Mouse (Mus musculus) limb, embryonic 14.5 days (tissue): ENCODE data around the gene Ednra. TPM values are rescaled to one million over a fixed set of nuclear protein-coding genes. Genes with fewer than 3 reads are reported as not detected.

Source experiments
- ATAC-seq: fragments of 200-750 bp; cut with Nextera tagmentation; 2 replicates; pipeline ENCODE4 v1.8.0; 2017; ENCODE audit warnings: low read depth, moderate number of reproducible peaks, moderate TSS enrichment; ENCODE audit not compliant: low FRiP score
- DNase-seq: peaks from one replicate; pipeline ENCODE4 v3.0.0-alpha.2; 2015; ENCODE audit warnings: low spot score
- H3K27ac ChIP-seq: fragments of 300-500 bp; sonication (generic); replicated peaks from 2 replicates; pipeline ENCODE4 v1.5.1; 2014; ENCODE audit warnings: low read depth, mild to moderate bottlenecking, low read length, moderate library complexity, mixed read lengths
- H3K27me3 ChIP-seq: fragments of 300-500 bp; sonication (generic); 2 replicates; pipeline ENCODE4 v1.6.1; 2014; ENCODE audit warnings: low read length, mixed read lengths; ENCODE audit not compliant: control insufficient read depth, insufficient read depth
- H3K36me3 ChIP-seq: fragments of 300-500 bp; sonication (generic); 2 replicates; pipeline ENCODE4 v1.6.1; 2014; ENCODE audit warnings: mild to moderate bottlenecking, low read length, moderate library complexity, mixed read lengths; ENCODE audit not compliant: control insufficient read depth, insufficient read depth
- H3K4me1 ChIP-seq: fragments of 300-500 bp; sonication (generic); 2 replicates; pipeline ENCODE4 v1.6.1; 2014; ENCODE audit warnings: antibody characterized with exemption, low read length, mixed read lengths; ENCODE audit not compliant: control insufficient read depth, insufficient read depth
- H3K4me2 ChIP-seq: fragments of 300-500 bp; sonication (generic); replicated peaks from 2 replicates; pipeline ENCODE4 v1.6.1; 2014; ENCODE audit warnings: low read depth, mild to moderate bottlenecking, low read length, moderate library complexity; ENCODE audit not compliant: severe bottlenecking
- H3K4me3 ChIP-seq: fragments of 300-500 bp; sonication (generic); replicated peaks from 2 replicates; pipeline ENCODE4 v1.5.1; 2014; ENCODE audit warnings: low read length
- H3K9ac ChIP-seq: fragments of 300-500 bp; sonication (generic); 2 replicates; pipeline ENCODE4 v1.6.1; 2014; ENCODE audit warnings: mild to moderate bottlenecking, low read depth, low read length, moderate library complexity; ENCODE audit not compliant: severe bottlenecking
- H3K9me3 ChIP-seq: fragments of 300-500 bp; sonication (generic); 2 replicates; pipeline ENCODE4 v1.6.1; 2016; ENCODE audit warnings: low read length; ENCODE audit not compliant: control insufficient read depth
- POLR2A ChIP-seq: fragments of 200-500 bp; IDR thresholded peaks from 2 replicates; pipeline ENCODE4 v1.8.0; 2012; ENCODE audit warnings: inconsistent platforms, mild to moderate bottlenecking, moderate library complexity, borderline replicate concordance; ENCODE audit not compliant: insufficient read depth, insufficient read length; ENCODE audit errors: extremely low read depth
- WGBS: fragments of 180-500 bp; shearing (Covaris S2); extraction: QIAGEN DNeasy Blood & Tissue Kit; methylation state at CpG from one replicate; pipeline ENCODE4 v1.1.7; 2014; 5-methylcytosine and 5-hydroxymethylcytosine counted together
- polyA plus RNA-seq, 2 experiments: library from polyadenylated mRNA; depleted of rRNA in 1 of 2; stranded (reverse) in 1 of 2; unstranded in 1 of 2; fragments of >200 nt; fragmentation: Nextera tagmentation in 1 of 2; extraction: Ambion mirVana in 1 of 2; gene quantifications; 2 replicates each; pipeline versions ENCODE4 v1.2.1 to v1.2.3; 2012 to 2014

The Ednra gene
- polyA plus RNA-seq, 2 experiments = 30.0 to 44.6 TPM

DNA sequence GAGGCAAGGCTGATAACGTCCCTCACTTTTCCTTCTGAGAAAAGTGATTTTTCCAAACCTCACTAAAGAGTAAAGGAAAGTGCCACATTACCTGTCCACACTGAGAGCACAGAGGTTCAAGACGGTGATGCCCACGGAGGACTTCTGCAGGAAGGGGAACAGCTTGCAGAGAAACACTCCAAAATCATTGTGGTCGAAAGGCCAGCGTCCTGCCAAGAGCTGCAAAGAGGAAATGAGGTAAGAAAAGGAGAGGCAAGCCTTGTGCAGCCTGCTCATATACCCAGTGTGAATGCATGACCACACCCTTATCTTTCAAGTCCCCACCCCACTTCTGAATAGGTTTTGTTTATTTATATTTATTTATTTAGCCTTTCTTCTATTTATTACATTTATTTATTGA lies 35.3 kb downstream of the Ednra start:
- no peaks in the 10 kb centered on the region for H3K9me3 ChIP-seq
- no peak for TF ChIP-seq POLR2A
- H3K4me2 ChIP-seq = no peak overlapping the region
- WGBS = 78% methylated on average over 5 of the region's 5 CpGs
- H3K4me3 ChIP-seq = no peak overlapping the region
- no peaks in the 10 kb centered on the region for H3K27me3 ChIP-seq
- H3K27ac ChIP-seq = no peak overlapping the region
- DNase-seq (no peak), ATAC-seq (no peak)
- H3K9ac ChIP-seq = no peak overlapping the region
- H3K36me3 ChIP-seq = no peaks in the 10 kb centered on the region
- H3K4me1 ChIP-seq = 0 out of 2 replicates have a peak, but pooled peaks cover 3% of the 10 kb centered on the region

DNA sequence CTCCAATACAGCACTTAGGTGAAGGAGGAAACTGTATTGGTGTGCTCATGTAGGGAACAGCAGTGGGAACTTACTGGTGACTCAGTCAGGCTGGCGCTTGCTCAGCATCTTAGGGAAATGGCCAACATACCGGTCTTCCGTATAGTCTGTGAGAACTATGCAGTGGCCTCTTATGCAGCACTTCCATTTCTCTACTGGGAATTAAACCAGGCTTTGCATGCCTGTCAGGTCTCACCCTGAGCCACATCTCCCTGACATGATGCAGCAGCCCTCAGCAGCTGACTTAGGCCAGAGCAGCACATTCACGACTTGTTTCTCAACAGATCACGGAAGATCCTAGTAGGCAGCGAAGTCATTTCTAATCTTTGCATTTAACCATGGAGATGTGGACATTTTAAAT lies 39.9 kb downstream of the Ednra start:
- DNase-seq (no peak), ATAC-seq (no peak)
- Histone ChIP-seq H3K9me3 (no peaks in the 10 kb centered on the region), H3K36me3 (no peaks in the 10 kb centered on the region), H3K27ac (no peak overlapping the region), H3K27me3 (no peaks in the 10 kb centered on the region), H3K4me3 (no peak overlapping the region), H3K4me1 (peaks cover 6% of the 10 kb centered on the region), H3K4me2 (no peak overlapping the region), H3K9ac (no peak overlapping the region)
- TF ChIP-seq POLR2A = no peak
- 83% methylated on average over 6 of the region's 6 CpGs for WGBS

GRCm38 (mm10) chr8:77683356-77684106 lies 40.7 kb downstream of the Ednra start:
- Histone ChIP-seq H3K9me3 (no peaks in the 10 kb centered on the region), H3K27me3 (no peaks in the 10 kb centered on the region), H3K4me3 (no peak overlapping the region), H3K4me2 (no peak overlapping the region), H3K27ac (no peak overlapping the region), H3K9ac (no peak overlapping the region), H3K36me3 (no peaks in the 10 kb centered on the region), H3K4me1 (peaks cover 6% of the 10 kb centered on the region)
- TF ChIP-seq POLR2A = no peak
- no peak for DNase-seq
- 76% methylated on average over 6 of the region's 6 CpGs for WGBS
- no peak for ATAC-seq

DNA sequence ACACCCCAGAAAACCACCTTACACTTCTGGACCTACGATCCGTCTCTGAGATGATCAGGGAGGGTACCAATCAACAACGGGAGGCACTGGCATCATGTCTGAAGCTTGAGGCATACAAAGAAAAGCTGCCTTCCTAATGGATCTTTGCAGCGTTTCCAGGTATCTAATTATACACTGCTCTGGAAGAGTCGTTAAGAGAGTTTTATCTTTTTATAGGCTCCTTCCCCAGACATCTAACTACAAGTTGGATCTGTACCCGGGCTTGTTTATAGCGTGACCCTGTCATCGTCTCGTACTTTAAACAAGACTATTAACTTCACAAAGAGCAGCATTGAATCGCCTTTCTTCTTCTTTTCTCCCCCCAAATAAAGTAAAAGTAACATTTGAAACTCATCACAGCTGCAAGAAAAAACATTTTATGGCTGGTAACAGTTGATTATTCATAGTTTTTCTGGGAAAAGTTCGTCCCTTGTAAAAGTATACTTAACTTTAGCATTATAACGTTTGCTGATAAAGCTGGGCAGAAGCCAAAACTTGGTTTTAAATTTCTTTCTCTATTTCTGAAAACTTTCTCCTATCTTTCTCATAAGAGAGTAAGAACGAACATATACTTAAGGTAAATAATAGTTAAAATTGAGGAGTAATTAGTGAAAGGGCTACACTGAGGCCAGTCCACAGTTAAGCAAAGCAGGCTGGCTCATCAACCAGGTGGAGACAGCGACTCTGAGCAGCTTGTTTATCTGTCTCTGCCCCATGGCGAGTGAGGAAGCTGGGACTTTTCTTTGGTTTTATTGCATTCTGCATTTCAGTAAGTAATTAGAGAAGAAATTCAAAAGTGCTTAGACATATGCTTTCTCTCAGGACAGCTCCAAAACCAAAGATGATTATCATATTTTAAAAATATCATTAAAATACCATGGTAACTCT lies 42.0 kb downstream of the Ednra start:
- TF ChIP-seq POLR2A = no peak
- H3K9me3 ChIP-seq = no peaks in the 10 kb centered on the region
- no peak overlapping the region for H3K4me3 ChIP-seq
- peak overlapping the region; percentile 7 for H3K4me2 ChIP-seq
- ATAC-seq (no peak), DNase-seq (peak; percentile 19)
- H3K27me3 ChIP-seq = no peaks in the 10 kb centered on the region
- peaks cover 6% of the 10 kb centered on the region for H3K4me1 ChIP-seq
- H3K27ac ChIP-seq = no peak overlapping the region
- no peaks in the 10 kb centered on the region for H3K36me3 ChIP-seq
- no peak overlapping the region for H3K9ac ChIP-seq
- WGBS = 11% methylated on average over 15 of the region's 15 CpGs

DNA sequence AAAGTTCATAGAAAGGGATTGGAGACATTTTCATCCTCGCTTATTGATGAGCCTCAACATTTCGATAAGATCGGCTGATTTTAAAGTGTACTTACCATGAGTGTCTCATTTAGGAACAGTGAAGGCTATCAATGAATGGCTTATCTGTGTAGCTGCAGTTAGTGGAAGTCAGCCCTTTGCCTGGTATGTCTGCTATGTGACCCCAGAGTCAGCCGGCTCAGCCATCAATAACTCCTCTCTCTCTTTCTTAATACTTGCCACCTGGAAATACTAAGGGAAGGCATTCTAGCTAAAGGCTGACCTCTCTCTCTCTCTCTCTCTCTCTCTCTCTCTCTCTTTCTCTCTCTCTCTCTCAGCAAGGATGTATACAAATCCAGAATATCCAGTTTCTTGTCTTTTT lies 52.2 kb downstream of the Ednra start:
- Histone ChIP-seq H3K4me1 (peaks cover 9% of the 10 kb centered on the region), H3K27me3 (no peaks in the 10 kb centered on the region), H3K4me2 (no peak overlapping the region), H3K9ac (no peak overlapping the region), H3K27ac (no peak overlapping the region), H3K9me3 (no peaks in the 10 kb centered on the region), H3K4me3 (no peak overlapping the region), H3K36me3 (peaks cover 38% of the 10 kb centered on the region)
- no peak for TF ChIP-seq POLR2A
- no peak for DNase-seq
- no peak for ATAC-seq
- WGBS = 47% methylated on average over 4 of the region's 4 CpGs
